Comparison of ENCODE assay signal across 25 mouse cellular contexts in the genomic region with DNA sequence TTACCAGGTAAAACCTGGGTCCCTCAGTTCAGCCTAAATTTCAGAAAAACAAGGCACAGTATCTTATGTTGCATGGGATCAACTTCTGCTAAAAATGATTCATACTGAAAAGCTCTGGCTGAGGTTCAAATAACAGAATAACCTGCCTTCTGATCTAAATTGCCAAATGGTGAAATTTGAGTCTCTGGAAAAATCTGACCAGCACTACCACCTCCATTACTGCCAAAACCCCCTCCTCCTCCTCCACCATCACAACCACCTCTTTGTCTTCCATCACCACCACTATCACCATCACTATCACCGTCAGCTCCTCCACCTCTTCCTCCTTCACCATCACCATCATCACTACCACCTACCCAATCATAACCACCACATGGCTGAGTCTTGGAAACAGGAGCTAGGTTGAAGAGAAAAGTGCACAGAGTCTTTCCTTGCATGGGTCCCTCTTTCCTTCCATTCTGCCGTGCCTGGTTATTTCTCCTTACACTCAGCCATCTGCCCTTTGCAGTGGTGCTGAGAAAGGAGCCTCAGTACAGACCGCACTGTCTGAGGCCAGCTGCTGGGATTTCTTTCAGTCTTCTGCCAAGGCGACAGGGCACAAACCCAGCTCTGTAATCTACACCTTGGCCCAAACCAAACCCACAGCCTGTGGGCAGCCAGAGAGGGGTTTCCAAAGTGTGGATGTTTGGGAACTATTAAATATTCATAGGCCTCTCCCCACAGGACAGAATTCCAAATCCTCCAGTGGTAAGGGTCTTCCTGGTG.
DNase-seq lines count a peak whose midpoint lies in the region; ATAC-seq lines count a peak whose summit lies in the region.
"Had no signal": no experiment of that assay in that cellular context is flagged by ENCODE, and none has a peak within 500 bp of the region (broad histone marks: within the 10 kb centered on the region; RNA-seq: fewer than 3 reads in every experiment).

No protein-coding gene starts in this region.

- H3K4me1 ChIP-seq in embryonic facial prominence, embryonic 13.5 days = peaks cover 26% of the 10 kb centered on the region
- H3K4me1 ChIP-seq in embryonic facial prominence, embryonic 10.5 days = peaks cover 3% of the 10 kb centered on the region; the same call in 1 of the 2 replicates
- peaks cover 14% of the 10 kb centered on the region; the same call in 1 of the 2 replicates for H3K4me1 ChIP-seq in embryonic facial prominence, embryonic 15.5 days

- H3K4me2 ChIP-seq in embryonic facial prominence, embryonic 13.5 days = no peak overlapping the region; the same call in 1 of the 2 replicates
- H3K4me2 ChIP-seq in embryonic facial prominence, embryonic 15.5 days (replicated peaks) = no peak overlapping the region
- H3K4me2 ChIP-seq: limb, embryonic 12.5 days; liver, embryonic 11.5 days; midbrain, embryonic 12.5 days; neural tube, embryonic 13.5 days had no signal

- H3K9me3 ChIP-seq in embryonic facial prominence, embryonic 13.5 days = no peaks in the 10 kb centered on the region
- H3K9me3 ChIP-seq in embryonic facial prominence, embryonic 10.5 days = no peaks in the 10 kb centered on the region
- H3K9me3 ChIP-seq in embryonic facial prominence, embryonic 15.5 days (replicated peaks) = no peaks in the 10 kb centered on the region
- H3K9me3 ChIP-seq: limb, embryonic 12.5 days; midbrain, embryonic 12.5 days; neural tube, embryonic 13.5 days had no signal

- no peaks in the 10 kb centered on the region for H3K36me3 ChIP-seq in embryonic facial prominence, embryonic 13.5 days
- H3K36me3 ChIP-seq in embryonic facial prominence, embryonic 10.5 days (replicated peaks) = no peaks in the 10 kb centered on the region
- no peaks in the 10 kb centered on the region for H3K36me3 ChIP-seq in embryonic facial prominence, embryonic 15.5 days
- H3K36me3 ChIP-seq: limb, embryonic 12.5 days; midbrain, embryonic 12.5 days; neural tube, embryonic 13.5 days had no signal

- H3K9ac ChIP-seq in embryonic facial prominence, embryonic 13.5 days = no peak overlapping the region
- H3K9ac ChIP-seq in embryonic facial prominence, embryonic 15.5 days = no peak overlapping the region
- H3K9ac ChIP-seq: limb, embryonic 12.5 days; liver, postnatal 0 days; midbrain, embryonic 12.5 days; neural tube, embryonic 13.5 days had no signal

- no peak for DNase-seq in embryonic facial prominence, embryonic 10.5 days (ENCODE audit: low spot score)
- DNase-seq in gastrocnemius, postnatal 25 days = peak; percentile 33
- no peak for DNase-seq in gastrocnemius, postnatal 36 days
- DNase-seq in left cerebral cortex, postnatal 4 days = peak; percentile 47
- DNase-seq in left cerebral cortex, adult 11 months (ENCODE audit: low spot score) = no peak
- DNase-seq in embryo, embryonic 10.5 days (ENCODE audit: low spot score) = no peak
- DNase-seq: adrenal gland, postnatal 10 days; cerebellum, adult 2 months; cerebellum, postnatal 25 days; gastrocnemius, postnatal 10 days; kidney, adult 8-10 months; kidney, postnatal 10 days; liver, postnatal 0 days; retina, postnatal 1 day; right cerebral cortex, postnatal 25 days had no signal

- 69% methylated on average over 4 of the region's 4 CpGs for WGBS in embryonic facial prominence, embryonic 13.5 days
- 86% methylated on average over 4 of the region's 4 CpGs for WGBS in embryonic facial prominence, embryonic 10.5 days
- 55% methylated on average over 4 of the region's 4 CpGs for WGBS in embryonic facial prominence, embryonic 15.5 days

- ATAC-seq in embryonic facial prominence, embryonic 13.5 days (ENCODE audit: insufficient number of reproducible peaks, insufficient read depth, low FRiP score, low TSS enrichment, low read depth) = no peak
- peak; percentile 86 for ATAC-seq in embryonic facial prominence, embryonic 15.5 days (ENCODE audit: insufficient number of reproducible peaks, low FRiP score, low TSS enrichment, low read depth)
- ATAC-seq: forebrain, embryonic 14.5 days; inflammation-experienced regulatory T-cells, adult 6 months; liver, postnatal 0 days; lung, postnatal 0 days had no signal

- H3K27me3 ChIP-seq in embryonic facial prominence, embryonic 13.5 days = no peaks in the 10 kb centered on the region
- no peaks in the 10 kb centered on the region for H3K27me3 ChIP-seq in embryonic facial prominence, embryonic 10.5 days (replicated peaks; ENCODE audit: low read depth, poor library complexity, severe bottlenecking)
- no peaks in the 10 kb centered on the region for H3K27me3 ChIP-seq in embryonic facial prominence, embryonic 15.5 days
- H3K27me3 ChIP-seq: limb, embryonic 12.5 days; neural tube, embryonic 13.5 days had no signal

- no peak overlapping the region for H3K4me3 ChIP-seq in embryonic facial prominence, embryonic 13.5 days
- no peak overlapping the region for H3K4me3 ChIP-seq in embryonic facial prominence, embryonic 10.5 days
- no peak overlapping the region for H3K4me3 ChIP-seq in embryonic facial prominence, embryonic 15.5 days (replicated peaks)
- H3K4me3 ChIP-seq: limb, embryonic 12.5 days; midbrain, embryonic 12.5 days; myocyte; neural tube, embryonic 13.5 days had no signal

- peak overlapping the region; percentile 57 for H3K27ac ChIP-seq in embryonic facial prominence, embryonic 13.5 days
- H3K27ac ChIP-seq in embryonic facial prominence, embryonic 10.5 days (replicated peaks) = no peak overlapping the region
- 0 out of 2 replicates have a peak overlapping the region, but pooled peaks have one; percentile 40 for H3K27ac ChIP-seq in embryonic facial prominence, embryonic 15.5 days (replicated peaks)
- H3K27ac ChIP-seq: limb, embryonic 12.5 days; midbrain, embryonic 12.5 days; neural tube, embryonic 13.5 days had no signal

- intact Hi-C loops in gastrocnemius, postnatal 36 days (cut with DNase I) = no loop called here
- intact Hi-C loops in left cerebral cortex, postnatal 4 days (cut with DNase I) = no loop called here

Comparison
In these comparisons a context has a peak if more than half of its experiments do, and no peak if none do; other contexts are left out.
1. DNase-seq: peak in gastrocnemius, postnatal 25 days (single experiment) and left cerebral cortex, postnatal 4 days (single experiment); none in embryonic facial prominence, embryonic 10.5 days (single experiment), gastrocnemius, postnatal 36 days (0 of 2), left cerebral cortex, adult 11 months (single experiment) and embryo, embryonic 10.5 days (single experiment).